Mouse (Mus musculus) cortical plate, adult 2 months (tissue): ENCODE results near the gene Eda.
A peak's percentile ranks its signal among the peaks of the same experiment; 100 is the strongest.

ENCODE experiments used
- CTCF ChIP-seq: fragments of 200-500 bp; IDR thresholded peaks from 2 replicates; pipeline ENCODE4 v1.5.1; 2011; ENCODE audit warnings: mild to moderate bottlenecking, control low read depth, low read length; ENCODE audit not compliant: insufficient read depth; ENCODE audit errors: extremely low read depth
- POLR2A ChIP-seq: fragments of 200-500 bp; IDR thresholded peaks from 2 replicates; pipeline ENCODE4 v1.6.1; 2011; ENCODE audit warnings: mild to moderate bottlenecking, low read length, control low read depth; ENCODE audit not compliant: insufficient read depth; ENCODE audit errors: extremely low read depth

DNA sequence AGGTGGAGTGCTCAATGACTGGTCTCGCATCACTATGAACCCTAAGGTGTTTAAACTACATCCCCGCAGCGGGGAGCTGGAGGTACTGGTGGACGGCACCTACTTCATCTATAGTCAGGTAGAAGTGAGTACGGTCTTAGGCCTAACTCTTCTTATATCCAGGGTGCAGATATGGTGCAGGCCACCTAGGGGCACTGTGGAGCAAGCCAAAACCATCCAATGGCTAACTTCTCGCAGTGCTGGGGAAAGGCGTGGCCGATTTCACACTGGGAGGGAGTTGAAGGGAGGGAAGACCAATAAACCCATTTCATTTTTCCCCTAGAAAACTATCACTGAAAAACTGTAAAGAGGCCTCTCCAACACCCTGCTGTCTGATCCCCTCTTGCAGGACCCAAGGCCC is 419.6 kb downstream of the Eda start:
- TF ChIP-seq CTCF (peak; percentile 34), POLR2A (no peak)
